Mouse (Mus musculus): ENCODE results near the gene 1190005I06Rik.
A peak's percentile ranks its signal among the peaks of the same experiment; 100 is the strongest.
"Not testable (repeated sequence)": the region's sequence is repeated elsewhere in the genome, so short reads cannot be mapped to it uniquely, and the experiment has no call there.

The 1190005I06Rik gene

DNA sequence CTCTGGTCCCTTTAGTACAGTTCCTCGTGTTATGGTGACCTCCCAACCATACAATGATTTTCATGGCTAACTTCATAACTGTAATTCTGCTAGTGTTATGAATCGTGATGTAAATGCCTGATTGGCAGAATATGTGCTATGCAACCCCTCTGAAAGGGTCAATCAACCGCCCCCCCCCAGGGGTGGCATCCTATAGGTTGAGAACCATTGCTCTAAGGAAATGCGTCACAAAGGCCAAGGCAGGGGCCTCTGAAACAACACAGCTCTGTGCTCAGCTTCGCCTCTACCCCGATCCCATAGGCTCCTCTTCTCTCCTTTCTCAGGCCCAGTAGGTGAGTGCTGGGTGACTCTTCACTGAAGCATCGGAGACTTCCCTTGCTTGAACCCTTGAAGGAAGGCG is 38.2 kb upstream of the 1190005I06Rik start:
- Histone ChIP-seq H3K4me3 (replicated peaks; ENCODE audit: low read length) (no peak overlapping the region), H3K9me3 (ENCODE audit: low read length) (no peaks in the 10 kb centered on the region), H3K4me1 (replicated peaks; ENCODE audit: low read depth, low read length) (peaks cover 16% of the 10 kb centered on the region), H3K27me3 (ENCODE audit: insufficient read depth, low read length) (peaks cover 40% of the 10 kb centered on the region), H3K36me3 (ENCODE audit: insufficient read depth, low read length) (no peaks in the 10 kb centered on the region)
- TF ChIP-seq NANOG (IDR thresholded peaks at IDR 0.05; ENCODE audit: borderline replicate concordance, low read length): no peak
- no peak for TF ChIP-seq CTCF (conservative IDR thresholded peaks at IDR 0.05; ENCODE audit: low read length)
- TF ChIP-seq POU5F1 (IDR thresholded peaks at IDR 0.05; ENCODE audit: borderline replicate concordance, low read length): no peak

DNA sequence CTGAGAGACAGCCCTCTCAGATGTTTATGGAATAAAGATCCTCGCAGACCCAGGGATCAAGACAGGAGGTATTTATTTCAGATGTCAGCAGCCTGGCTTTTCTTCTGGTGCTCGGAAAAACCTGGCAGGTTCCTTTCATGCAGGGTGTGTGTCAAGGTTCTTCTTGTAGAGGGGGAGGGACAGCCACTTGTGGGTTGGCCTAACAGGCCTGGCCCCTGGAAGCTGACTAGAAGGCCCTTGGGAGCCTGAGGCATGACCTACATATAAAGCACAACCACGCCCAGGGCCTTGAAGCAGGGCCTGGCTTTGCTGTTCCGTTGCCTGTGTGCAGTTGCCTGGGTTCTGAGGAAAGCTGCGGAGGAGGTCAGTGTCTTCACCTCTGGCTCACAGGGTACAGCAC is 37.7 kb upstream of the 1190005I06Rik start:
- Histone ChIP-seq H3K27me3 (ENCODE audit: insufficient read depth, low read length) (peaks cover 35% of the 10 kb centered on the region), H3K9me3 (ENCODE audit: low read length) (no peaks in the 10 kb centered on the region), H3K4me3 (replicated peaks; ENCODE audit: low read length) (no peak overlapping the region), H3K36me3 (ENCODE audit: insufficient read depth, low read length) (no peaks in the 10 kb centered on the region), H3K4me1 (replicated peaks; ENCODE audit: low read depth, low read length) (peaks cover 16% of the 10 kb centered on the region)
- TF ChIP-seq NANOG (IDR thresholded peaks at IDR 0.05; ENCODE audit: borderline replicate concordance, low read length): no peak
- TF ChIP-seq CTCF (conservative IDR thresholded peaks at IDR 0.05; ENCODE audit: low read length): no peak
- no peak for TF ChIP-seq POU5F1 (IDR thresholded peaks at IDR 0.05; ENCODE audit: borderline replicate concordance, low read length)

DNA sequence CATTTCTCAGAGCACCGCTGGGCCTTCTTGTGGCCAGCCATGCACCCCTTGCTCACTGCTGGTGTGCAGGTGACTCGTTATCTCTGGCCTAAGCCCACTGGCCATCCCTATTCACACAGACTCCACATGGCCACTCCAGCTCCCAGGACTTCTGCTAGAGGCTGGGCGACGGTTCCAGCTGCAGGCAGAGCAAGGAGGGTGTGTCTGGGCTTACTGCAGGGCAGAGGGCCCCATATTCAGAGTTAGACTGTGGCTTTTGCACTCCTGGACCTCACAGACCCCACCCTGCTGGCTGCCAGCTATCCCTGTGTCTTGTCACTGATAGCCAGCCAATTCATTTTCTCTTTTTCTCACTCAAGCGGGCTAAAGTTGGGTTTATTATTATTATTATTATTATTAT is 36.6 kb upstream of the 1190005I06Rik start:
- peaks cover 16% of the 10 kb centered on the region for H3K4me1 ChIP-seq (replicated peaks; ENCODE audit: low read depth, low read length)

DNA sequence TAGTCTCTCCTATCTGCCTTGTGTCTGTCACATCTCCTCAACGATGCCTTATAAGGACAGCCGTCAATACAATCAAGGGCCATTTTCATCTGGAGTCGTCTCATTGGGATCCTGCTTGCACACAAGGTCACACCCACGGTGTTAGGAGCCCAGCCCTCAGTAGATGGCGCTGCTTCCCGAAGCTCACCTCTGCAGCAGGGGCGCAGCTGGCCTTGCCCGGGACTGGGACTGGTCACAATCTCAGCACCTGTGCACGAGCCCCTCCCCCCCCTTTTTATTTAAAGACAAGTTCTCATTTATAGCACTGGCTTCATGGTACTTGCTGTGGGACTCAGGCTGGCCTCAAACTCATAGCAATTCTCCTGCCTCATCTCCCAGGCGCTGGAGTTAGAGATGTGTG is 36.2 kb upstream of the 1190005I06Rik start:
- H3K4me1 ChIP-seq (replicated peaks; ENCODE audit: low read depth, low read length): peaks cover 19% of the 10 kb centered on the region
- TF ChIP-seq CTCF (conservative IDR thresholded peaks at IDR 0.05; ENCODE audit: low read length) (peak; percentile 51), NANOG (IDR thresholded peaks at IDR 0.05; ENCODE audit: borderline replicate concordance, low read length) (no peak)
- no peaks in the 10 kb centered on the region for H3K9me3 ChIP-seq (ENCODE audit: low read length)
- H3K36me3 ChIP-seq (ENCODE audit: insufficient read depth, low read length): no peaks in the 10 kb centered on the region
- H3K4me3 ChIP-seq (replicated peaks; ENCODE audit: low read length): peak overlapping the region; percentile 49
- H3K27me3 ChIP-seq (ENCODE audit: insufficient read depth, low read length): peaks cover 29% of the 10 kb centered on the region

More for the DNA sequence above, 36.6 kb upstream of the 1190005I06Rik start:
- TF ChIP-seq CTCF (conservative IDR thresholded peaks at IDR 0.05; ENCODE audit: low read length): no peak
- no peak for TF ChIP-seq NANOG (IDR thresholded peaks at IDR 0.05; ENCODE audit: borderline replicate concordance, low read length)
- Histone ChIP-seq H3K36me3 (ENCODE audit: insufficient read depth, low read length) (no peaks in the 10 kb centered on the region), H3K27me3 (ENCODE audit: insufficient read depth, low read length) (peaks cover 34% of the 10 kb centered on the region), H3K9me3 (ENCODE audit: low read length) (no peaks in the 10 kb centered on the region), H3K4me3 (replicated peaks; ENCODE audit: low read length) (peak overlapping the region; percentile 49)

DNA sequence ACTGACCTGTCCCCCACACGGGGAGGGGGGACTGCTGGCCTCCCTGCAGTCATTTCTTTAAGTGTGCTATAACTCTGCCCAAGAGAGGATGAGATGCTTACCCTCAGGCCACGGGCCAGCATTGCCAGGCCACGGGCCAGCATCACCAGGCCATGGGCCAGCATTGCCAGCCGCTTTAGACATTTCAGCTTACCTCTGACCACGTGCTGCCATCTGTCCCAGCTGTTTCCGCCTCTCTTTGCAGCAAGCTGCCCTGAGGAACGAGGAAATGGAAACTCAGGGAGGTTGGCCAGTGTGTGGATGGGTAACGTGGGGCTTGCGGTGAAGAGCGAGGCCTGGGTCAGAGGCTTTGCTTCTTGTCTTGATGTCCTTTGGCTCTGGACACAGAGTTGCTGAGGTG is 33.7 kb upstream of the 1190005I06Rik start:
- H3K27me3 ChIP-seq (ENCODE audit: insufficient read depth, low read length): peaks cover 17% of the 10 kb centered on the region
- peaks cover 36% of the 10 kb centered on the region for H3K4me1 ChIP-seq (replicated peaks; ENCODE audit: low read depth, low read length)
- TF ChIP-seq CTCF (conservative IDR thresholded peaks at IDR 0.05; ENCODE audit: low read length) (no peak), POU5F1 (IDR thresholded peaks at IDR 0.05; ENCODE audit: borderline replicate concordance, low read length) (no peak), NANOG (IDR thresholded peaks at IDR 0.05; ENCODE audit: borderline replicate concordance, low read length) (no peak)
- H3K4me3 ChIP-seq (replicated peaks; ENCODE audit: low read length): no peak overlapping the region
- H3K36me3 ChIP-seq (ENCODE audit: insufficient read depth, low read length): no peaks in the 10 kb centered on the region
- no peaks in the 10 kb centered on the region for H3K9me3 ChIP-seq (ENCODE audit: low read length)

DNA sequence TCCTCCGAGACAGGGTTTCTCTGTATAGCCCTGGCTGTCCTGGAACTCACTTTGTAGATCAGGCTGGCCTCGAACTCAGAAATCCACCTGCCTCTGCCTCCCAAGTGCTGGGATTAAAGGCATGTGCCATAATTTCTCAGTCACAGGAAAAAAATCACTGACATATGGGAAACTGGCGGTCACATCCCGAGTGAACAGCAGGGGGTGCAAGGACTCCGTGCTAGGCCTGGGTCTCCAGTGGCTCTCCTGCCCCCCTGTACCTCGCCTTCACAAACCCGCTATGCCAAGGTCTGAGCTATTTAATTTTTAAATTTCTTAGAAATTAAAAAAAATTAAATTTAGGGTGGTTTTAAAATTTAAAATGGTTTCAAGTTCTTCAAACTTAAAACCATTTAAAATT is 33.0 kb upstream of the 1190005I06Rik start:
- not testable (repeated sequence) for H3K36me3 ChIP-seq (ENCODE audit: insufficient read depth, low read length); H3K9me3 ChIP-seq (ENCODE audit: low read length); H3K4me3 ChIP-seq (replicated peaks; ENCODE audit: low read length)
- Histone ChIP-seq H3K4me1 (replicated peaks; ENCODE audit: low read depth, low read length) (peaks cover 42% of the 10 kb centered on the region), H3K27me3 (ENCODE audit: insufficient read depth, low read length) (peaks cover 15% of the 10 kb centered on the region)

DNA sequence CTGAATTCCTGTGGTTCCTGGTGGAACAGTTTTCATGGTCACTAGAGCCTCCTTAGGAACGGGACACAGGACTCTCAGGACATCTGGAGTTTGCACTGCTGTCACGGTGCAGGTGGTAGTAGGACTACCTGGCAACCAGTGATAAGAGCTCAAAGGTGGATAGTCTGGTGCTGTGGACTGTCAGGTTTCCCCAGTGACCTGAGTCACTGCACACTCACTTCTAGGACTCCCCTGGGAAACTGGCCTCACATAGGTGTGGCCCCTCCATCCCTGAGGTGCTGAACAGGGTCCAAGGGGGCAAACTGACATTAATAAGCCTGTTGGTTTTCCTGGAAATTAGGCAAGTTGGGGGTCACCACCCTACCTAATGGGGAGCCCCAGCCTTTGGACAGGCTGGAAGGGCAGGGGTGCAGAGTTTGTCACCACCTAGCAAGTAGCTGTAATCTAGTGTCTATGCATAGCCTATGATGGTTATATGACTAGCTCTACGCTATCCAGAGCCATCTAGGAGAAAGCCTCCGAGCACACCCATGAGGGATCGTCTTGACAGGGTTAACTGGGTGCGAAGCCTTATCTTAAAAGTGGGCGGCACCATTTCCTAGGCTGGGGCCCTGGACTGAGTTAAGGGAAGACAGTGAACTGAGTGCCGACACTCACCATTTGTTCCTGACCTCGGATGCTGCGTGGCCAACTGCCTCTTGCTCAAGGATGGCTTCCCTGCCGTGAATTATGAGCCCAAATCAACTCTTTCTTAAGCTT is 32.4 kb upstream of the 1190005I06Rik start:
- Histone ChIP-seq H3K27me3 (ENCODE audit: insufficient read depth, low read length) (peaks cover 15% of the 10 kb centered on the region), H3K4me1 (replicated peaks; ENCODE audit: low read depth, low read length) (peaks cover 38% of the 10 kb centered on the region), H3K36me3 (ENCODE audit: insufficient read depth, low read length) (peaks cover 12% of the 10 kb centered on the region), H3K4me3 (replicated peaks; ENCODE audit: low read length) (no peak overlapping the region), H3K9me3 (ENCODE audit: low read length) (no peaks in the 10 kb centered on the region)
- TF ChIP-seq POU5F1 (IDR thresholded peaks at IDR 0.05; ENCODE audit: borderline replicate concordance, low read length) (no peak), NANOG (IDR thresholded peaks at IDR 0.05; ENCODE audit: borderline replicate concordance, low read length) (no peak), CTCF (conservative IDR thresholded peaks at IDR 0.05; ENCODE audit: low read length) (no peak)

DNA sequence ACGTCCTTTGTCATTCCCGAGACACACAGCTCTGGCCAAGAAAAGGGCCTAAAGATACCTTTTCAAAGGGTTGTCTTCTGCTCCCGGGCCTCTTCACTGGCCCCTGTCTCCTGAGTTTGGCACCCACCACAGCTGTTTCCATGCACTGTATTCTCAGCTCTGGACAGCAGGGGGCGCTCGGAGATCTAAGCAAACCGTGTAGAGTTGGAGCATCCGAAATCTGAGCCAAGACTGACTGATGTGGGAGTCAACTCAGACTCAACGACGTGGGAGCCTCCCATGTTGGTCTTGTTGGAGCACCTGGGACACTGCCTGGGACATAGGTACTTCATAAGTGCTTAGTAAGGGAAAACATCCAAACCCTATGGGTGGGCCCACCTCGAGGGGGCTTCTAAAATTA is 31.0 kb upstream of the 1190005I06Rik start:
- no peaks in the 10 kb centered on the region for H3K9me3 ChIP-seq (ENCODE audit: low read length)
- H3K4me3 ChIP-seq (replicated peaks; ENCODE audit: low read length): no peak overlapping the region
- H3K27me3 ChIP-seq (ENCODE audit: insufficient read depth, low read length): peaks cover 15% of the 10 kb centered on the region
- H3K4me1 ChIP-seq (replicated peaks; ENCODE audit: low read depth, low read length): peaks cover 39% of the 10 kb centered on the region
- TF ChIP-seq POU5F1 (IDR thresholded peaks at IDR 0.05; ENCODE audit: borderline replicate concordance, low read length) (no peak), CTCF (conservative IDR thresholded peaks at IDR 0.05; ENCODE audit: low read length) (peak; percentile 83)
- peaks cover 21% of the 10 kb centered on the region for H3K36me3 ChIP-seq (ENCODE audit: insufficient read depth, low read length)

DNA sequence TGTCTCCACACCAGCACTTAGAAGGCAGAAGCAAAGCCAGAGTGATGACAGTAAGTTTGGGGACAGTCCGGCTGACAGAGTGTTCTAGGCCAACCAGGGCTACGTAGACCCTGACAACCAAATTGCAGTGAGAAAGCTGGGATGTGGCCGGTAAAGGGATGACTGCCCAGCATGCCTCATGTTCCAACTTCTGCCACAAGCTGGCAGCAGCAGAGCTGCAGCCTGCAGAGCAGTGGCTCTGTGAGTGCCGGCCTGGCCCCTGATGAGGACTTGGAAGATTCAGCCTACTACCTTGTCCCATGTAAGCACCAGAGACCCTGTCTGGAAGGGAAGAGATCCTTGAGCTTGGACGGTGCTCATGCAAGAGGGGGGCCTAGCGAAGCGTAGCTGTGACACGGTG is 28.3 kb upstream of the 1190005I06Rik start:
- H3K36me3 ChIP-seq (ENCODE audit: insufficient read depth, low read length): peaks cover 46% of the 10 kb centered on the region
- H3K4me3 ChIP-seq (replicated peaks; ENCODE audit: low read length): no peak overlapping the region
- peaks cover 62% of the 10 kb centered on the region for H3K4me1 ChIP-seq (replicated peaks; ENCODE audit: low read depth, low read length)
- no peaks in the 10 kb centered on the region for H3K9me3 ChIP-seq (ENCODE audit: low read length)
- TF ChIP-seq CTCF (conservative IDR thresholded peaks at IDR 0.05; ENCODE audit: low read length) (no peak), POU5F1 (IDR thresholded peaks at IDR 0.05; ENCODE audit: borderline replicate concordance, low read length) (no peak), NANOG (IDR thresholded peaks at IDR 0.05; ENCODE audit: borderline replicate concordance, low read length) (no peak)
- H3K27me3 ChIP-seq (ENCODE audit: insufficient read depth, low read length): peaks cover 6% of the 10 kb centered on the region; the same call in 1 of the 2 replicates

Data from E14TG2a.4 (cell line).